16 mouse cellular contexts compared by ENCODE assay signal in the genomic region with DNA sequence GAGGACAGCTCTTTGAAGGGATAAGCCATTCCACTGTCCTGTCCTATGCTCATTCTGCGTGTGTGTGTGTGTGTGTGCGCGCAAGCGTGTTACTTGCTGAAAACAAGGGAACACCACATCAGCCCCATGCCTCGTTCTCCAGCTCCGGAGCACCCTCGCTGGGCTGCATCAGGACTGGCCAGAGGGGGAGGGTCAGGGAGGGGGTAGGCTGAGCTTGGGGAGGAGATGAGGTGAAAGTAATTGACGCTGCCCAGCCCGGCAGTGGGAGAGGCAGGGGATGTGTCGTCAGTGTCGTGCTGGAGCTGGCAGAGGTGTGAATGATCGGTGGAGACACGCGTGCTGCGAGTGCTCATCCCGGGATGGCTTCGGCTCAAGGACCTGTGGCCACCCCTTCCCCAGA. TPM values are rescaled to one million over a fixed set of nuclear protein-coding genes. Genes with fewer than 3 reads are reported as not detected.
DNase-seq lines count a peak whose midpoint lies in the region; ATAC-seq and TF ChIP-seq lines count a peak whose summit lies in the region.
"Had no signal": no experiment of that assay in that cellular context is flagged by ENCODE, and none has a peak within 500 bp of the region (broad histone marks: within the 10 kb centered on the region; RNA-seq: fewer than 3 reads in every experiment).

No protein-coding gene starts in this region.

- H3K27me3 ChIP-seq in hindbrain, embryonic 10.5 days (ENCODE audit: insufficient read depth, poor library complexity, severe bottlenecking), result no peaks in the 10 kb centered on the region
- no peaks in the 10 kb centered on the region for H3K27me3 ChIP-seq in midbrain, embryonic 11.5 days (ENCODE audit: control insufficient read depth, insufficient read depth, low read length)
- no peaks in the 10 kb centered on the region for H3K27me3 ChIP-seq in neural tube, embryonic 15.5 days (replicated peaks)
- H3K27me3 ChIP-seq: embryonic facial prominence, embryonic 13.5 days; limb, embryonic 12.5 days had no signal

- no peak for DNase-seq in layer of hippocampus, adult 2 months (ENCODE audit: low spot score in 2 of 2)
- DNase-seq in layer of hippocampus, adult 11-12 months (ENCODE audit: low spot score), result no peak
- no peak for DNase-seq in hindbrain, embryonic 10.5 days (ENCODE audit: low spot score)
- DNase-seq in midbrain, embryonic 11.5 days (ENCODE audit: low spot score, missing footprints), result no peak
- DNase-seq in urinary bladder, postnatal 14 days (ENCODE audit: low spot score), result no peak
- no peak for DNase-seq in thymus, postnatal 10 days (ENCODE audit: low spot score in 2 of 2)
- DNase-seq: adrenal gland, adult 8-10 months; gastrocnemius, postnatal 25 days; kidney, postnatal 10 days; liver, postnatal 0 days; right cerebral cortex, adult 18-20 months had no signal

- H3K4me2 ChIP-seq in midbrain, embryonic 11.5 days, result no peak overlapping the region
- peak overlapping the region; percentile 29 for H3K4me2 ChIP-seq in neural tube, embryonic 15.5 days
- H3K4me2 ChIP-seq: embryonic facial prominence, embryonic 13.5 days; limb, embryonic 12.5 days had no signal

- no peak; the same call in 1 of the 2 replicates for ATAC-seq in midbrain, embryonic 11.5 days (ENCODE audit: low FRiP score)
- ATAC-seq in neural tube, embryonic 15.5 days (ENCODE audit: low FRiP score), result peak; percentile 28; the same call in 1 of the 2 replicates
- no peak for ATAC-seq in cerebellum, adult (ENCODE audit: insufficient number of reproducible peaks, low FRiP score, low TSS enrichment)
- ATAC-seq: liver, postnatal 0 days had no signal

- H3K9ac ChIP-seq in midbrain, embryonic 11.5 days (ENCODE audit: low read length), result 0 out of 2 replicates have a peak overlapping the region, but pooled peaks have one; percentile 34
- no peak overlapping the region for H3K9ac ChIP-seq in neural tube, embryonic 15.5 days (replicated peaks)
- H3K9ac ChIP-seq: embryonic facial prominence, embryonic 13.5 days; limb, embryonic 12.5 days; liver, postnatal 0 days had no signal

- H3K36me3 ChIP-seq in hindbrain, embryonic 10.5 days, result no peaks in the 10 kb centered on the region
- no peaks in the 10 kb centered on the region for H3K36me3 ChIP-seq in midbrain, embryonic 11.5 days (ENCODE audit: control insufficient read depth, insufficient read depth, low read length)
- peaks cover 5% of the 10 kb centered on the region for H3K36me3 ChIP-seq in neural tube, embryonic 15.5 days

- H3K4me1 ChIP-seq in hindbrain, embryonic 10.5 days (replicated peaks), result peaks cover 49% of the 10 kb centered on the region
- peaks cover 13% of the 10 kb centered on the region for H3K4me1 ChIP-seq in midbrain, embryonic 11.5 days (ENCODE audit: control insufficient read depth, insufficient read depth, low read length)
- peaks cover 32% of the 10 kb centered on the region for H3K4me1 ChIP-seq in neural tube, embryonic 15.5 days
- H3K4me1 ChIP-seq: embryonic facial prominence, embryonic 13.5 days had no signal

- TF ChIP-seq CTCF in layer of hippocampus, adult 2 months (conservative IDR thresholded peaks at IDR 0.05), result no peak

- H3K27ac ChIP-seq in layer of hippocampus, adult 2 months, result peak overlapping the region; percentile 71; the same call in 1 of the 2 replicates
- peak overlapping the region; percentile 79 for H3K27ac ChIP-seq in hindbrain, embryonic 10.5 days
- H3K27ac ChIP-seq in midbrain, embryonic 11.5 days (ENCODE audit: low read depth, low read length), result no peak overlapping the region
- peak overlapping the region; percentile 69 for H3K27ac ChIP-seq in neural tube, embryonic 15.5 days (replicated peaks)
- H3K27ac ChIP-seq: embryonic facial prominence, embryonic 13.5 days; limb, embryonic 12.5 days had no signal

- H3K9me3 ChIP-seq in hindbrain, embryonic 10.5 days, result no peaks in the 10 kb centered on the region
- H3K9me3 ChIP-seq in midbrain, embryonic 11.5 days (ENCODE audit: control insufficient read depth, low read length), result no peaks in the 10 kb centered on the region
- no peaks in the 10 kb centered on the region for H3K9me3 ChIP-seq in neural tube, embryonic 15.5 days (replicated peaks)
- H3K9me3 ChIP-seq: embryonic facial prominence, embryonic 13.5 days; limb, embryonic 12.5 days had no signal

- peak overlapping the region; percentile 11; the same call in 1 of the 2 replicates for H3K4me3 ChIP-seq in layer of hippocampus, adult 2 months
- H3K4me3 ChIP-seq in hindbrain, embryonic 10.5 days, result peak overlapping the region; percentile 20; the same call in 1 of the 2 replicates
- no peak overlapping the region for H3K4me3 ChIP-seq in midbrain, embryonic 11.5 days (ENCODE audit: low read depth, low read length)
- H3K4me3 ChIP-seq in neural tube, embryonic 15.5 days (replicated peaks), result 0 out of 2 replicates have a peak overlapping the region, but pooled peaks have one; percentile 1
- H3K4me3 ChIP-seq: embryonic facial prominence, embryonic 13.5 days; limb, embryonic 12.5 days; myocyte had no signal

- 57% methylated on average over 17 of the region's 17 CpGs for WGBS in hindbrain, embryonic 10.5 days
- 55% methylated on average over 17 of the region's 17 CpGs for WGBS in midbrain, embryonic 11.5 days
- WGBS in neural tube, embryonic 15.5 days, result 42% methylated on average over 17 of the region's 17 CpGs

RNA-seq across cellular contexts. Expression of a gene that starts 14.8 kb away (rescaled TPM):
- total RNA-seq in layer of hippocampus, adult 2 months (2021), result 10 to 100 TPM; 32.2 to 33.2 TPM
- polyA plus RNA-seq in hindbrain, embryonic 10.5 days (2016; fragmentation: Nextera tagmentation; extraction: Ambion mirVana), result 7.2 and 7.3 TPM in 2 replicates
- 4.6 and 6.3 TPM in 2 replicates for polyA plus RNA-seq in midbrain, embryonic 11.5 days (2014; fragmentation: Nextera tagmentation; extraction: Ambion mirVana)
- 51.5 and 52.5 TPM in 2 replicates for polyA plus RNA-seq in neural tube, embryonic 15.5 days (2015; fragmentation: Nextera tagmentation; extraction: Ambion mirVana)

RNA-seq across cellular contexts. Expression of a gene that starts 23.3 kb away (rescaled TPM):
- total RNA-seq in layer of hippocampus, adult 2 months (2021), result 1 to 10 TPM in 1 of 2 experiments, under 1 TPM in 1; 0.79 to 2.0 TPM
- 2.0 and 2.4 TPM in 2 replicates for polyA plus RNA-seq in hindbrain, embryonic 10.5 days (2016; fragmentation: Nextera tagmentation; extraction: Ambion mirVana)
- polyA plus RNA-seq in midbrain, embryonic 11.5 days (2014; fragmentation: Nextera tagmentation; extraction: Ambion mirVana), result 0.76 and 1.4 TPM in 2 replicates
- polyA plus RNA-seq in neural tube, embryonic 15.5 days (2015; fragmentation: Nextera tagmentation; extraction: Ambion mirVana), result 1.4 and 1.6 TPM in 2 replicates
- total RNA-seq: gastrocnemius, postnatal 25 days had no signal

RNA-seq across cellular contexts. Expression of a gene that starts 34.2 kb away (rescaled TPM):
- 10 to 100 TPM; 58.6 to 61.3 TPM for total RNA-seq in layer of hippocampus, adult 2 months (2021)
- 22.7 and 31.7 TPM in 2 replicates for polyA plus RNA-seq in hindbrain, embryonic 10.5 days (2016; fragmentation: Nextera tagmentation; extraction: Ambion mirVana)
- 26.8 and 29.1 TPM in 2 replicates for polyA plus RNA-seq in midbrain, embryonic 11.5 days (2014; fragmentation: Nextera tagmentation; extraction: Ambion mirVana)
- 49.6 and 58.6 TPM in 2 replicates for polyA plus RNA-seq in neural tube, embryonic 15.5 days (2015; fragmentation: Nextera tagmentation; extraction: Ambion mirVana)

RNA-seq across cellular contexts. Expression of a gene that starts 38.1 kb away (rescaled TPM):
- total RNA-seq in layer of hippocampus, adult 2 months (2021), result 100 to 1,000 TPM; 411 to 424 TPM
- 208 and 263 TPM in 2 replicates for polyA plus RNA-seq in hindbrain, embryonic 10.5 days (2016; fragmentation: Nextera tagmentation; extraction: Ambion mirVana)
- polyA plus RNA-seq in midbrain, embryonic 11.5 days (2014; fragmentation: Nextera tagmentation; extraction: Ambion mirVana), result 214 and 216 TPM in 2 replicates
- 544 and 626 TPM in 2 replicates for polyA plus RNA-seq in neural tube, embryonic 15.5 days (2015; fragmentation: Nextera tagmentation; extraction: Ambion mirVana)

RNA-seq across cellular contexts. Expression of a gene that starts 42.8 kb away (rescaled TPM):
- 10 to 100 TPM; 10.1 to 12.1 TPM for total RNA-seq in layer of hippocampus, adult 2 months (2021)
- 27.1 and 27.5 TPM in 2 replicates for polyA plus RNA-seq in hindbrain, embryonic 10.5 days (2016; fragmentation: Nextera tagmentation; extraction: Ambion mirVana)
- polyA plus RNA-seq in midbrain, embryonic 11.5 days (2014; fragmentation: Nextera tagmentation; extraction: Ambion mirVana), result 23.9 and 27.7 TPM in 2 replicates
- polyA plus RNA-seq in neural tube, embryonic 15.5 days (2015; fragmentation: Nextera tagmentation; extraction: Ambion mirVana), result 21.3 and 21.8 TPM in 2 replicates
